18 mouse cellular contexts compared by ENCODE assay signal in genomic region chr4:48180922-48181321, GRCm38 (mm10). TPM values are rescaled to one million over a fixed set of nuclear protein-coding genes. Genes with fewer than 3 reads are reported as not detected.
DNase-seq lines count a peak whose midpoint lies in the region; ATAC-seq and TF ChIP-seq lines count a peak whose summit lies in the region.
"Had no signal": no experiment of that assay in that cellular context is flagged by ENCODE, and none has a peak within 500 bp of the region (broad histone marks: within the 10 kb centered on the region; RNA-seq: fewer than 3 reads in every experiment).

No protein-coding gene starts in this region.

- no peaks in the 10 kb centered on the region for H3K36me3 ChIP-seq in forebrain, postnatal 0 days (ENCODE audit: insufficient read depth)
- no peaks in the 10 kb centered on the region for H3K36me3 ChIP-seq in forebrain, embryonic 13.5 days (ENCODE audit: poor library complexity, severe bottlenecking)
- peaks cover 32% of the 10 kb centered on the region; the same call in 1 of the 2 replicates for H3K36me3 ChIP-seq in limb, embryonic 13.5 days
- no peaks in the 10 kb centered on the region for H3K36me3 ChIP-seq in limb, embryonic 10.5 days
- no peaks in the 10 kb centered on the region; the same call in 1 of the 2 replicates for H3K36me3 ChIP-seq in neural tube, embryonic 13.5 days
- H3K36me3 ChIP-seq: embryonic facial prominence, embryonic 10.5 days had no signal

- 12% methylated on average over 2 of the region's 2 CpGs for WGBS in forebrain, postnatal 0 days
- WGBS in forebrain, embryonic 13.5 days = 18% methylated on average over 2 of the region's 2 CpGs
- 23% methylated on average over 2 of the region's 2 CpGs for WGBS in limb, embryonic 13.5 days
- WGBS in limb, embryonic 10.5 days = 39% methylated on average over 2 of the region's 2 CpGs
- 22% methylated on average over 2 of the region's 2 CpGs for WGBS in neural tube, embryonic 13.5 days

- no peak for TF ChIP-seq CTCF in forebrain, postnatal 0 days (IDR thresholded peaks at IDR 0.05; ENCODE audit: low read depth)

- ATAC-seq in forebrain, postnatal 0 days = 0 out of 2 replicates have a peak, but pooled peaks have one; percentile 20
- ATAC-seq in forebrain, embryonic 13.5 days = no peak
- ATAC-seq in limb, embryonic 13.5 days (ENCODE audit: low FRiP score, low read depth) = no peak
- 0 out of 2 replicates have a peak, but pooled peaks have one; percentile 23 for ATAC-seq in neural tube, embryonic 13.5 days (ENCODE audit: low read depth)
- ATAC-seq: activated CD4-positive, CD25-positive, alpha-beta regulatory T cell, adult 4 months; intestine, embryonic 15.5 days; Patski had no signal

- no peak overlapping the region for H3K9ac ChIP-seq in forebrain, postnatal 0 days
- no peak overlapping the region for H3K9ac ChIP-seq in forebrain, embryonic 13.5 days
- no peak overlapping the region for H3K9ac ChIP-seq in limb, embryonic 13.5 days
- no peak overlapping the region for H3K9ac ChIP-seq in neural tube, embryonic 13.5 days
- H3K9ac ChIP-seq: heart, embryonic 13.5 days; intestine, embryonic 15.5 days had no signal

- peak overlapping the region; percentile 45; the same call in 1 of the 2 replicates for H3K27ac ChIP-seq in forebrain, postnatal 0 days (ENCODE audit: low read depth, low read length)
- H3K27ac ChIP-seq in forebrain, embryonic 13.5 days = no peak overlapping the region
- H3K27ac ChIP-seq in limb, embryonic 13.5 days = peak overlapping the region; percentile 33; the same call in 1 of the 2 replicates
- H3K27ac ChIP-seq in limb, embryonic 10.5 days = no peak overlapping the region
- H3K27ac ChIP-seq in neural tube, embryonic 13.5 days (replicated peaks) = peak overlapping the region; percentile 57
- H3K27ac ChIP-seq: embryonic facial prominence, embryonic 10.5 days; heart, embryonic 13.5 days; intestine, embryonic 15.5 days had no signal

- no peaks in the 10 kb centered on the region for H3K27me3 ChIP-seq in forebrain, postnatal 0 days (ENCODE audit: insufficient read depth, low read length)
- no peaks in the 10 kb centered on the region for H3K27me3 ChIP-seq in forebrain, embryonic 13.5 days
- no peaks in the 10 kb centered on the region for H3K27me3 ChIP-seq in limb, embryonic 13.5 days
- no peaks in the 10 kb centered on the region for H3K27me3 ChIP-seq in limb, embryonic 10.5 days (ENCODE audit: low read depth, poor library complexity, severe bottlenecking)
- H3K27me3 ChIP-seq in neural tube, embryonic 13.5 days = no peaks in the 10 kb centered on the region
- H3K27me3 ChIP-seq: CH12.LX; heart, embryonic 13.5 days; intestine, embryonic 15.5 days; Patski had no signal

- DNase-seq in forebrain, postnatal 0 days = no peak
- no peak for DNase-seq in limb, embryonic 10.5 days (ENCODE audit: low spot score)
- DNase-seq in neural tube, embryonic 10.5 days (ENCODE audit: extremely low spot score, low spot score) = no peak
- no peak for DNase-seq in lung, postnatal 25 days (ENCODE audit: low spot score)
- DNase-seq: adrenal gland, postnatal 14 days; cerebellum, adult 2 months; gastrocnemius, postnatal 36 days; heart, adult 11 months; heart, postnatal 36 days had no signal

- no peak overlapping the region for H3K4me3 ChIP-seq in forebrain, postnatal 0 days (ENCODE audit: low read depth, low read length)
- no peak overlapping the region for H3K4me3 ChIP-seq in forebrain, embryonic 13.5 days
- H3K4me3 ChIP-seq in limb, embryonic 13.5 days = no peak overlapping the region
- H3K4me3 ChIP-seq in limb, embryonic 10.5 days = no peak overlapping the region
- no peak overlapping the region for H3K4me3 ChIP-seq in neural tube, embryonic 13.5 days
- H3K4me3 ChIP-seq: embryonic facial prominence, embryonic 10.5 days; heart, embryonic 13.5 days; intestine, embryonic 15.5 days had no signal

- H3K4me2 ChIP-seq in forebrain, postnatal 0 days (ENCODE audit: low read depth) = no peak overlapping the region
- no peak overlapping the region for H3K4me2 ChIP-seq in forebrain, embryonic 13.5 days
- H3K4me2 ChIP-seq in limb, embryonic 13.5 days (replicated peaks) = no peak overlapping the region
- H3K4me2 ChIP-seq in neural tube, embryonic 13.5 days = no peak overlapping the region
- H3K4me2 ChIP-seq: heart, embryonic 13.5 days; intestine, embryonic 15.5 days had no signal

- H3K4me1 ChIP-seq in forebrain, postnatal 0 days (ENCODE audit: insufficient read depth) = no peaks in the 10 kb centered on the region
- no peaks in the 10 kb centered on the region for H3K4me1 ChIP-seq in forebrain, embryonic 13.5 days
- no peaks in the 10 kb centered on the region for H3K4me1 ChIP-seq in limb, embryonic 13.5 days
- no peaks in the 10 kb centered on the region for H3K4me1 ChIP-seq in limb, embryonic 10.5 days
- peaks cover 13% of the 10 kb centered on the region; the same call in 1 of the 2 replicates for H3K4me1 ChIP-seq in neural tube, embryonic 13.5 days (replicated peaks)
- H3K4me1 ChIP-seq: heart, embryonic 13.5 days; intestine, embryonic 15.5 days had no signal

- no peaks in the 10 kb centered on the region for H3K9me3 ChIP-seq in forebrain, postnatal 0 days (ENCODE audit: low read length)
- no peaks in the 10 kb centered on the region for H3K9me3 ChIP-seq in forebrain, embryonic 13.5 days (replicated peaks)
- no peaks in the 10 kb centered on the region for H3K9me3 ChIP-seq in limb, embryonic 13.5 days
- H3K9me3 ChIP-seq in limb, embryonic 10.5 days (replicated peaks) = no peaks in the 10 kb centered on the region
- no peaks in the 10 kb centered on the region for H3K9me3 ChIP-seq in neural tube, embryonic 13.5 days
- H3K9me3 ChIP-seq: embryonic facial prominence, embryonic 10.5 days; heart, embryonic 13.5 days; intestine, embryonic 15.5 days had no signal

RNA-seq across cellular contexts. Expression of gene Stx17, which starts 56.2 kb away (rescaled TPM):
- 15.6 and 29.8 TPM in 2 replicates for total RNA-seq in forebrain, postnatal 0 days (2014; rRNA removed)
- 14.9 and 22.5 TPM in 2 replicates for polyA plus RNA-seq in forebrain, postnatal 0 days (2015; fragmentation: Nextera tagmentation; extraction: Ambion mirVana)
- 20.0 and 22.7 TPM in 2 replicates for polyA plus RNA-seq in forebrain, embryonic 13.5 days (2015; fragmentation: Nextera tagmentation; extraction: Ambion mirVana)
- 34.0 and 36.2 TPM in 2 replicates for polyA plus RNA-seq in limb, embryonic 13.5 days (2015; fragmentation: Nextera tagmentation; extraction: Ambion mirVana)
- 18.9 and 25.6 TPM in 2 replicates for polyA plus RNA-seq in limb, embryonic 10.5 days (2016; fragmentation: Nextera tagmentation; extraction: Ambion mirVana)
- polyA plus RNA-seq in neural tube, embryonic 13.5 days (2015; fragmentation: Nextera tagmentation; extraction: Ambion mirVana) = 15.7 and 16.3 TPM in 2 replicates

Comparison
In these comparisons a context has a peak if more than half of its experiments do, and no peak if none do; other contexts are left out.
1. ATAC-seq: peak in forebrain, postnatal 0 days (single experiment) and neural tube, embryonic 13.5 days (single experiment); none in forebrain, embryonic 13.5 days (single experiment) and limb, embryonic 13.5 days (single experiment).
2. H3K27ac ChIP-seq: peak in forebrain, postnatal 0 days (single experiment), limb, embryonic 13.5 days (single experiment) and neural tube, embryonic 13.5 days (single experiment); none in forebrain, embryonic 13.5 days (single experiment) and limb, embryonic 10.5 days (single experiment).